Mouse (Mus musculus): ENCODE data around the gene Ranbp1. TPM values are rescaled to one million over a fixed set of nuclear protein-coding genes. Genes with fewer than 3 reads are reported as not detected.
"Not testable (repeated sequence)": the region's sequence is repeated elsewhere in the genome, so short reads cannot be mapped to it uniquely, and the experiment has no call there.

Ranbp1 gene
- total RNA-seq (2014; rRNA removed): 37.0 and 40.9 TPM in 2 replicates
- polyA plus RNA-seq (2012; rRNA removed): 32.1 and 39.5 TPM in 2 replicates

- Histone ChIP-seq H3K79me2 (ENCODE audit: control insufficient read depth, insufficient read depth, low read length) (peaks cover 10% of the 10 kb centered on the region; the same call in 1 of the 2 replicates), H3K4me1 (ENCODE audit: control insufficient read depth, insufficient read depth, low read length) (peaks cover 9% of the 10 kb centered on the region), H3K36me3 (ENCODE audit: control insufficient read depth, insufficient read depth, low read length) (peaks cover 25% of the 10 kb centered on the region), H3K4me3 (ENCODE audit: insufficient read depth, low read depth, low read length) (peak within 1 kb of the TSS; percentile 89), H3K9ac (ENCODE audit: low read depth, low read length) (peak within 1 kb of the TSS; percentile 91), H3K27ac (replicated peaks; ENCODE audit: insufficient read depth, low read depth, low read length) (peak within 1 kb of the TSS; percentile 46), H3K27me3 (ENCODE audit: control insufficient read depth, insufficient read depth, low read length) (no peaks in the 10 kb centered on the region)
- under 1% methylated on average over 96 of the region's 102 CpGs for WGBS
- TF ChIP-seq POLR2A (IDR thresholded peaks at IDR 0.05; ENCODE audit: extremely low read depth, insufficient read depth, low read length) (peak; percentile 91), CTCF (IDR thresholded peaks at IDR 0.05; ENCODE audit: low read depth, low read length) (no peak)
- DNase-seq (ENCODE audit: extremely low read depth, low read depth, low spot score): peak; percentile 87
Measured at GRCm38 (mm10) chr16:18248433-18249363, at the start of gene Ranbp1, which contains the start of gene Trmt2a. TSS of gene Ranbp1 (minus strand) at chr16:18248732. TSS of gene Trmt2a (plus strand) at chr16:18248679.

DNA sequence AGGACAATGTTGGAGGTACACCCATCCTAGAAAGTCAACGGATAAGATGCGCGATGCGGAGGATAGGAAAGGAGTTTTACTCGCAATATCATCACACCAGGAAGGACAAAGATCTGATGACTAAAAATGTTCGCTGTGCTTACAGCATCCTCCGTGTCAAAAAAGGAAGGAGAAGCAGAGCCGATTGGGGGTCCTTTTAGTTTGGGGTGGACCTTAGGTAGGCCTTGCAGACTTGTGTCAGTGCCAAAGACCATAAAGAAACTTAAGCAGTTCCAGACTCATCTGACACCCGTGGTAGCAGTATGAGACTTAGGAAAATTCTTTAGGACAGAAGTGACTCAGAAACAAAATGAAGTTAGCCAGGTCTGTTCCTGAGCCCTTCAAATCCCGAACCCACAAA is 41.1 kb upstream of the Ranbp1 start:
- 5% methylated on average over 10 of the region's 10 CpGs for WGBS
- peaks cover 17% of the 10 kb centered on the region for H3K79me2 ChIP-seq (ENCODE audit: control insufficient read depth, insufficient read depth, low read length)
- H3K36me3 ChIP-seq (ENCODE audit: control insufficient read depth, insufficient read depth, low read length); DNase-seq (ENCODE audit: extremely low read depth, low read depth, low spot score); H3K27me3 ChIP-seq (ENCODE audit: control insufficient read depth, insufficient read depth, low read length); H3K9ac ChIP-seq (ENCODE audit: low read depth, low read length); H3K4me1 ChIP-seq (ENCODE audit: control insufficient read depth, insufficient read depth, low read length); H3K27ac ChIP-seq (replicated peaks; ENCODE audit: insufficient read depth, low read depth, low read length): not testable (repeated sequence)
- H3K4me3 ChIP-seq (ENCODE audit: insufficient read depth, low read depth, low read length): peak overlapping the region; percentile 41

DNA sequence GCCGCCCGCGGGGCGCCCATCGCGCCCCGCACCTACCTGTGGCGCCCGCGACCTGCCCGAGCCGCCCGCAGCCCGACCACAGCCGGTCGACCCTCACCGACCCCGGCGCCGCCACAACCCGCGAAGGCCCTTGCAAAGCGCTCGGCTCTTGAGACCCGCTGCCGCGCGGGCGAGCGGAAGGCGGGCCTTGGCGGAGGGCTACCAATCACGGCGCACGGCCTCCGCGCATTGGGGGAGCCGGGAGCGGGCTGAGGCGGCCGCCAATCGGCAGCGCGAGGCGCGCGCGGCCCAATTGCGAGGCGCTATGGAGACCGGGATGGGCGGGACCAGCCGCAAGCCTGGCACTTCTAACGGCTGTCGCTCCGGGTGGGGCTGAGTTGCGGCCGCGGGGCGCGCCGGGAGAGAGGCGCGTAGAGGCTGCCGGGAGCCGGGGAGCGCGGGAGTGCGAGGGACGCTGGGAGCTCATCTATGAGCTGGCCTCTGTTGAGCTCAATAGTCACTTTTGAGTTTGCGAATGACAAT is 40.6 kb upstream of the Ranbp1 start, which contains the start of gene Dgcr8:
Gene Dgcr8, minus strand, starts transcription at position 180 of the 522 bp plus-strand sequence.
- peak; percentile 82 for DNase-seq (ENCODE audit: extremely low read depth, low read depth, low spot score)
- under 1% methylated on average over 66 of the region's 71 CpGs for WGBS
- Histone ChIP-seq H3K36me3 (ENCODE audit: control insufficient read depth, insufficient read depth, low read length) (peaks cover 3% of the 10 kb centered on the region), H3K9ac (ENCODE audit: low read depth, low read length) (peak within 1 kb of the TSS; percentile 87), H3K4me3 (ENCODE audit: insufficient read depth, low read depth, low read length) (peak within 1 kb of the TSS; percentile 88), H3K27ac (replicated peaks; ENCODE audit: insufficient read depth, low read depth, low read length) (peak within 1 kb of the TSS; percentile 83), H3K27me3 (ENCODE audit: control insufficient read depth, insufficient read depth, low read length) (no peaks in the 10 kb centered on the region), H3K79me2 (ENCODE audit: control insufficient read depth, insufficient read depth, low read length) (peaks cover 17% of the 10 kb centered on the region), H3K4me1 (ENCODE audit: control insufficient read depth, insufficient read depth, low read length) (peaks cover 9% of the 10 kb centered on the region)
- peak; percentile 31; the same call in 1 of the 2 replicates for TF ChIP-seq POLR2A (IDR thresholded peaks at IDR 0.05; ENCODE audit: extremely low read depth, insufficient read depth, low read length)
- no peak for TF ChIP-seq CTCF (IDR thresholded peaks at IDR 0.05; ENCODE audit: low read depth, low read length)

GRCm38 (mm10) chr16:18288581-18289061 is 40.1 kb upstream of the Ranbp1 start:
- Histone ChIP-seq H3K4me3 (ENCODE audit: insufficient read depth, low read depth, low read length) (peak overlapping the region; percentile 88), H3K27me3 (ENCODE audit: control insufficient read depth, insufficient read depth, low read length) (no peaks in the 10 kb centered on the region), H3K79me2 (ENCODE audit: control insufficient read depth, insufficient read depth, low read length) (peaks cover 17% of the 10 kb centered on the region), H3K27ac (replicated peaks; ENCODE audit: insufficient read depth, low read depth, low read length) (peak overlapping the region; percentile 83), H3K36me3 (ENCODE audit: control insufficient read depth, insufficient read depth, low read length) (peaks cover 4% of the 10 kb centered on the region), H3K9ac (ENCODE audit: low read depth, low read length) (peak overlapping the region; percentile 87), H3K4me1 (ENCODE audit: control insufficient read depth, insufficient read depth, low read length) (peaks cover 9% of the 10 kb centered on the region)
- 1% methylated on average over 19 of the region's 31 CpGs for WGBS
- peak; percentile 14 for DNase-seq (ENCODE audit: extremely low read depth, low read depth, low spot score)
- TF ChIP-seq CTCF (IDR thresholded peaks at IDR 0.05; ENCODE audit: low read depth, low read length): no peak
- no peak for TF ChIP-seq POLR2A (IDR thresholded peaks at IDR 0.05; ENCODE audit: extremely low read depth, insufficient read depth, low read length)

- no peak overlapping the region for H3K27ac ChIP-seq (replicated peaks; ENCODE audit: insufficient read depth, low read depth, low read length)
Measured at GRCm38 (mm10) chr16:18288166-18288565, 39.6 kb upstream of the Ranbp1 start.

More at GRCm38 (mm10) chr16:18288166-18288565, 39.6 kb upstream of the Ranbp1 start:
- TF ChIP-seq CTCF (IDR thresholded peaks at IDR 0.05; ENCODE audit: low read depth, low read length) (no peak), POLR2A (IDR thresholded peaks at IDR 0.05; ENCODE audit: extremely low read depth, insufficient read depth, low read length) (no peak)
- H3K36me3 ChIP-seq (ENCODE audit: control insufficient read depth, insufficient read depth, low read length): peaks cover 8% of the 10 kb centered on the region
- H3K4me3 ChIP-seq (ENCODE audit: insufficient read depth, low read depth, low read length): peak overlapping the region; percentile 88
- H3K27me3 ChIP-seq (ENCODE audit: control insufficient read depth, insufficient read depth, low read length): no peaks in the 10 kb centered on the region
- WGBS: 14% methylated on average over 4 of the region's 4 CpGs
- H3K4me1 ChIP-seq (ENCODE audit: control insufficient read depth, insufficient read depth, low read length): peaks cover 9% of the 10 kb centered on the region
- DNase-seq (ENCODE audit: extremely low read depth, low read depth, low spot score): no peak
- H3K79me2 ChIP-seq (ENCODE audit: control insufficient read depth, insufficient read depth, low read length): peaks cover 17% of the 10 kb centered on the region
- H3K9ac ChIP-seq (ENCODE audit: low read depth, low read length): peak overlapping the region; percentile 87
